7 mouse cellular contexts compared by ENCODE assay signal in the genomic region with DNA sequence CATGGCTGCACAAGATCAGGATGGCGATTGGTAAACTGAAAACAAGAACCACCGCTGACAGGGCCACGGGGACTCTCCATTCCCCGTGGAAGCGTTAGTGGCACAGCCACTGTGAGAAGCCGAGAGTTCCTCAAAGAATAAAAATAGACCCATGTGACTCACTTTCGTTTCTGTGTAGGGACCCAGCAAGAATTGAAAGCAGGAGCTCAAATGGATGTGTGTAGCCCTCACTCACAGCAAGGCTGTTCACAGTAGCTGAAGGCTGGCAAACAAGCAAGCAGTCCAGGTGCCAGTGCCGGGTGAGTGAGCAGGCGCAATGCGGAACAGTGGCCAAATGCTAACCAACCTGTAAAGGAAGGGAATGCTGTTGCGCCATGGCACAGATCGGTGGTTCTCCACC. TPM values are rescaled to one million over a fixed set of nuclear protein-coding genes. Genes with fewer than 3 reads are reported as not detected.
A peak's percentile ranks its signal among the peaks of the same experiment; 100 is the strongest.
DNase-seq lines count a peak whose midpoint lies in the region; ATAC-seq and TF ChIP-seq lines count a peak whose summit lies in the region.

No protein-coding gene starts in this region.

- peaks cover 8% of the 10 kb centered on the region for H3K4me1 ChIP-seq in liver, postnatal 0 days (ENCODE audit: insufficient read depth)

- no peak for TF ChIP-seq EP300 in liver, postnatal 0 days (IDR thresholded peaks at IDR 0.05; ENCODE audit: low read depth)

- H3K4me2 ChIP-seq in liver, postnatal 0 days (ENCODE audit: low read depth, low read length): no peak overlapping the region

- H3K9me3 ChIP-seq in liver, postnatal 0 days (ENCODE audit: low read length): peaks cover 5% of the 10 kb centered on the region; the same call in 1 of the 2 replicates

- TF ChIP-seq CTCF in liver, postnatal 0 days (IDR thresholded peaks at IDR 0.05; ENCODE audit: low read depth): no peak

- no peaks in the 10 kb centered on the region for H3K27me3 ChIP-seq in splenic B cell, adult 2 months (ENCODE audit: control insufficient read depth, insufficient read depth, low read length, poor library complexity, severe bottlenecking)
- H3K27me3 ChIP-seq in liver, postnatal 0 days (ENCODE audit: insufficient read depth, low read length): no peaks in the 10 kb centered on the region

- H3K27ac ChIP-seq in liver, postnatal 0 days (ENCODE audit: low read depth): no peak overlapping the region

- H3K9ac ChIP-seq in liver, postnatal 0 days (replicated peaks): no peak overlapping the region

- H3K36me3 ChIP-seq in splenic B cell, adult 2 months (ENCODE audit: control insufficient read depth, insufficient read depth, low read length, poor library complexity, severe bottlenecking): no peaks in the 10 kb centered on the region
- H3K36me3 ChIP-seq in liver, postnatal 0 days (replicated peaks; ENCODE audit: insufficient read depth, low read length): no peaks in the 10 kb centered on the region

- peak; percentile 31 for DNase-seq in urinary bladder, postnatal 14 days (ENCODE audit: low spot score)
- DNase-seq in urinary bladder, postnatal 10 days (ENCODE audit: low spot score): no peak
- peak; percentile 14 to 19 for DNase-seq in frontal cortex, postnatal 25 days (ENCODE audit: low spot score in 2 of 2)
- peak; percentile 24 to 34 for DNase-seq in layer of hippocampus, postnatal 25 days (ENCODE audit: extremely low spot score in 1 of 2, low spot score in 1 of 2)
- peak; percentile 71 for DNase-seq in splenic B cell, adult 2 months (ENCODE audit: low read depth, low spot score)
- no peak for DNase-seq in liver, postnatal 0 days
- DNase-seq in adrenal gland, postnatal 25 days: no peak

- no peak for ATAC-seq in liver, postnatal 0 days

- WGBS in liver, postnatal 0 days (ENCODE audit: insufficient replicate concordance): 65% methylated on average over 12 of the region's 12 CpGs

- no peak overlapping the region for H3K4me3 ChIP-seq in liver, postnatal 0 days (ENCODE audit: low read depth, low read length)

RNA-seq across cellular contexts. Expression of a gene that starts 36.4 kb away (rescaled TPM):
- total RNA-seq in layer of hippocampus, postnatal 25 days (2021): 1 to 10 TPM; 5.4 to 8.8 TPM
- polyA plus RNA-seq in liver, postnatal 0 days (2015; fragmentation: Nextera tagmentation; extraction: Ambion mirVana): 0.86 and 1.2 TPM in 2 replicates
- total RNA-seq in adrenal gland, postnatal 25 days (2021): 26.3 and 36.0 TPM in 2 replicates

Comparison
In these comparisons a context has a peak if more than half of its experiments do, and no peak if none do; other contexts are left out.
1. DNase-seq: peak in urinary bladder, postnatal 14 days (single experiment), frontal cortex, postnatal 25 days (2 of 2), layer of hippocampus, postnatal 25 days (2 of 2) and splenic B cell, adult 2 months (single experiment); none in urinary bladder, postnatal 10 days (single experiment), liver, postnatal 0 days (single experiment) and adrenal gland, postnatal 25 days (single experiment).